Mouse (Mus musculus) stomach, postnatal 0 days (tissue): Measurements from ENCODE around the gene Usp18. TPM values are rescaled to one million over a fixed set of nuclear protein-coding genes. Genes with fewer than 3 reads are reported as not detected.

ENCODE experiments used
- ATAC-seq: fragments of 200-750 bp; cut with Nextera tagmentation; 2 replicates; pipeline ENCODE4 v1.8.0; 2017; ENCODE audit not compliant: low FRiP score, low TSS enrichment
- DNase-seq: peaks from one replicate; pipeline ENCODE4 v3.0.0-alpha.2; 2016; ENCODE audit warnings: low spot score
- H3K27ac ChIP-seq: fragments of 300-500 bp; sonication (generic); replicated peaks from 2 replicates; pipeline ENCODE4 v1.5.1; 2014; ENCODE audit warnings: mild to moderate bottlenecking, control low read depth
- H3K27me3 ChIP-seq: fragments of 300-500 bp; sonication (generic); 2 replicates; pipeline ENCODE4 v1.6.1; 2014; ENCODE audit warnings: low read length; ENCODE audit not compliant: control insufficient read depth, insufficient read depth
- H3K36me3 ChIP-seq: fragments of 300-500 bp; sonication (generic); 2 replicates; pipeline ENCODE4 v1.6.1; 2014; ENCODE audit warnings: low read length, mixed read lengths; ENCODE audit not compliant: control insufficient read depth, insufficient read depth
- H3K4me1 ChIP-seq: fragments of 300-500 bp; sonication (generic); replicated peaks from 2 replicates; pipeline ENCODE4 v1.6.1; 2014; ENCODE audit warnings: antibody characterized with exemption; ENCODE audit not compliant: control insufficient read depth, insufficient read depth
- H3K4me2 ChIP-seq: fragments of 300-500 bp; sonication (generic); replicated peaks from 2 replicates; pipeline ENCODE4 v1.6.1; 2014; ENCODE audit warnings: low read depth, mild to moderate bottlenecking, control low read depth, moderate library complexity
- H3K4me3 ChIP-seq: fragments of 300-500 bp; sonication (generic); 2 replicates; pipeline ENCODE4 v1.5.1; 2014; ENCODE audit warnings: low read depth, low read length, control low read depth
- H3K9ac ChIP-seq: fragments of 300-500 bp; sonication (generic); 2 replicates; pipeline ENCODE4 v1.6.1; 2014; ENCODE audit warnings: mild to moderate bottlenecking, low read length, control low read depth, mixed read lengths
- H3K9me3 ChIP-seq: fragments of 300-500 bp; sonication (generic); 2 replicates; pipeline ENCODE4 v1.6.1; 2016; ENCODE audit warnings: low read length; ENCODE audit not compliant: control insufficient read depth
- CTCF ChIP-seq: IDR thresholded peaks from 2 replicates; pipeline ENCODE4 v1.5.1; 2016; ENCODE audit warnings: antibody characterized with exemption, low read depth, mild to moderate bottlenecking, moderate library complexity
- EP300 ChIP-seq: optimal IDR thresholded peaks from 2 replicates; pipeline ENCODE3; 2016; ENCODE audit warnings: antibody characterized with exemption
- WGBS: fragments of 180-500 bp; shearing (Covaris S2); extraction: QIAGEN DNeasy Blood & Tissue Kit; methylation state at CpG from one replicate; pipeline ENCODE4 v1.1.7; 2014; 5-methylcytosine and 5-hydroxymethylcytosine counted together
- polyA plus RNA-seq: library from polyadenylated mRNA; unstranded; fragments of >200 nt; fragmentation: Nextera tagmentation; extraction: Ambion mirVana; gene quantifications from 2 replicates; pipeline ENCODE4 v1.2.1, GENCODE M21; 2015

The Usp18 gene
- 4.7 and 5.1 TPM in 2 replicates for polyA plus RNA-seq

- Histone ChIP-seq H3K27me3 (no peaks in the 10 kb centered on the region; the same call in 1 of the 2 replicates), H3K4me2 (peak within 1 kb of the TSS; percentile 52), H3K4me3 (peak within 1 kb of the TSS; percentile 60), H3K27ac (0 out of 2 replicates have a peak within 1 kb of the TSS, but pooled peaks have one; percentile 13), H3K4me1 (no peaks in the 10 kb centered on the region; the same call in 1 of the 2 replicates), H3K9me3 (no peaks in the 10 kb centered on the region), H3K36me3 (no peaks in the 10 kb centered on the region), H3K9ac (peak within 1 kb of the TSS; percentile 51)
- DNase-seq (peak; percentile 94), ATAC-seq (peak; percentile 94)
- 4% methylated on average over 35 of the region's 35 CpGs for WGBS
- no peak for TF ChIP-seq EP300
- TF ChIP-seq CTCF: peak; percentile 19; the same call in 1 of the 2 replicates
Observed at GRCm38 (mm10) chr6:121245127-121246036, at the start of gene Usp18. TSS of gene Usp18 (plus strand) at chr6:121245906.

GRCm38 (mm10) chr6:121197807-121198365, 47.8 kb upstream of the Usp18 start:
- no peak for TF ChIP-seq CTCF
- no peak for TF ChIP-seq EP300
- Histone ChIP-seq H3K27ac (no peak overlapping the region), H3K9me3 (no peaks in the 10 kb centered on the region), H3K9ac (no peak overlapping the region), H3K4me3 (no peak overlapping the region), H3K36me3 (peaks cover 3% of the 10 kb centered on the region; the same call in 1 of the 2 replicates), H3K27me3 (no peaks in the 10 kb centered on the region), H3K4me2 (no peak overlapping the region), H3K4me1 (no peaks in the 10 kb centered on the region)
- 59% methylated on average over 9 of the region's 9 CpGs for WGBS
- DNase-seq (no peak), ATAC-seq (no peak)

GRCm38 (mm10) chr6:121200458-121200857, 45.2 kb upstream of the Usp18 start:
- Histone ChIP-seq H3K36me3 (peaks cover 3% of the 10 kb centered on the region; the same call in 1 of the 2 replicates), H3K27ac (no peak overlapping the region), H3K4me3 (no peak overlapping the region), H3K4me1 (no peaks in the 10 kb centered on the region), H3K27me3 (no peaks in the 10 kb centered on the region), H3K9me3 (no peaks in the 10 kb centered on the region), H3K9ac (no peak overlapping the region), H3K4me2 (no peak overlapping the region)
- DNase-seq (no peak), ATAC-seq (no peak)
- no peak for TF ChIP-seq CTCF
- no peak for TF ChIP-seq EP300
- WGBS: 93% methylated on average over 3 of the region's 4 CpGs

- ATAC-seq (no peak), DNase-seq (no peak)
- Histone ChIP-seq H3K4me1 (no peaks in the 10 kb centered on the region), H3K4me3 (no peak overlapping the region), H3K4me2 (no peak overlapping the region), H3K27ac (no peak overlapping the region), H3K36me3 (no peaks in the 10 kb centered on the region), H3K9ac (no peak overlapping the region), H3K9me3 (no peaks in the 10 kb centered on the region), H3K27me3 (no peaks in the 10 kb centered on the region)
- 80% methylated on average over 5 of the region's 5 CpGs for WGBS
- TF ChIP-seq EP300 (no peak), CTCF (no peak)
Observed at GRCm38 (mm10) chr6:121202026-121202425, 43.7 kb upstream of the Usp18 start.

GRCm38 (mm10) chr6:121206481-121206880, 39.2 kb upstream of the Usp18 start:
- DNase-seq (no peak), ATAC-seq (no peak)
- no peaks in the 10 kb centered on the region for H3K27me3 ChIP-seq
- 84% methylated on average over 5 of the region's 5 CpGs for WGBS
- no peaks in the 10 kb centered on the region for H3K9me3 ChIP-seq
- H3K27ac ChIP-seq: no peak overlapping the region
- no peaks in the 10 kb centered on the region for H3K4me1 ChIP-seq
- no peaks in the 10 kb centered on the region for H3K36me3 ChIP-seq
- H3K4me2 ChIP-seq: no peak overlapping the region
- TF ChIP-seq CTCF (no peak), EP300 (no peak)
- H3K9ac ChIP-seq: no peak overlapping the region
- H3K4me3 ChIP-seq: no peak overlapping the region
